Mouse (Mus musculus) lung, postnatal 0 days (tissue): ENCODE data around the gene Figla.

ENCODE experiments used
- CTCF ChIP-seq: IDR thresholded peaks from 2 replicates; pipeline ENCODE4 v1.5.1; 2016; ENCODE audit warnings: antibody characterized with exemption, mild to moderate bottlenecking
- EP300 ChIP-seq: IDR thresholded peaks from 2 replicates; pipeline ENCODE4 v1.6.1; 2016; ENCODE audit warnings: antibody characterized with exemption, mild to moderate bottlenecking, control low read depth

DNA sequence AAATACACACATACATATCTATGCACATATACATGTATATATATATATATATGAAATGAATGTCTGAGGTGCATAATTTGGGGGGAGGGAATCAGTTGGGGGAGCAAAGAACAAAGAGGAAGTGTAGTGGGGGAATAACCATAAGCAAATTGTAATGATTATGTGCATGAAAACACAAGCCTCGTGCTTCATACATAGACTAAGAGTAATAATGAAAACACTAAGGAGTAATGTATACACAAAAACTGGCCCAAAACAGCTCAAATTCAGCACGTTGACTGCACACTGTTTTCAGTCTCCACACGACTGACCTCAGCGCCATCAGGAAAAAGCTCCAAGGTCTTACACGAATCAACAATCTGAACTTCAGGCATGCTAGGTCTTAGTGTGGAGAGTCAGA is 39.7 kb upstream of the Figla start:
- TF ChIP-seq CTCF (no peak), EP300 (no peak)
